Mouse (Mus musculus) kidney, embryonic 14.5 days (tissue): Measurements from ENCODE around the gene Phf7. TPM values are rescaled to one million over a fixed set of nuclear protein-coding genes. Genes with fewer than 3 reads are reported as not detected.

Experiments used
- ATAC-seq: fragments of 200-750 bp; cut with Nextera tagmentation; 2 replicates; pipeline ENCODE4 v1.8.0; 2017; ENCODE audit warnings: moderate number of reproducible peaks, mild to moderate bottlenecking, moderate TSS enrichment, moderate library complexity; ENCODE audit not compliant: low FRiP score, low TSS enrichment
- H3K27ac ChIP-seq: fragments of 300-500 bp; sonication (generic); 2 replicates; pipeline ENCODE4 v1.5.1; 2014; ENCODE audit warnings: low read depth, mild to moderate bottlenecking, low read length, moderate library complexity, mixed read lengths
- H3K27me3 ChIP-seq: fragments of 300-500 bp; sonication (generic); 2 replicates; pipeline ENCODE4 v1.6.1; 2014; ENCODE audit warnings: mild to moderate bottlenecking, low read length; ENCODE audit not compliant: control insufficient read depth, insufficient read depth
- H3K36me3 ChIP-seq: fragments of 300-500 bp; sonication (generic); 2 replicates; pipeline ENCODE4 v1.6.1; 2014; ENCODE audit warnings: low read length, mixed read lengths; ENCODE audit not compliant: control insufficient read depth, insufficient read depth
- H3K4me1 ChIP-seq: fragments of 300-500 bp; sonication (generic); 2 replicates; pipeline ENCODE4 v1.6.1; 2014; ENCODE audit warnings: low read length, mixed read lengths; ENCODE audit not compliant: control insufficient read depth, insufficient read depth
- H3K4me2 ChIP-seq: fragments of 300-500 bp; sonication (generic); replicated peaks from 2 replicates; pipeline ENCODE4 v1.6.1; 2014; ENCODE audit warnings: low read depth, mild to moderate bottlenecking, low read length
- H3K4me3 ChIP-seq: fragments of 300-500 bp; sonication (generic); 2 replicates; pipeline ENCODE4 v1.5.1; 2014; ENCODE audit warnings: mild to moderate bottlenecking, low read length
- H3K9ac ChIP-seq: fragments of 300-500 bp; sonication (generic); 2 replicates; pipeline ENCODE4 v1.6.1; 2014; ENCODE audit warnings: low read depth, mild to moderate bottlenecking, low read length, moderate library complexity
- H3K9me3 ChIP-seq: fragments of 300-500 bp; sonication (generic); 2 replicates; pipeline ENCODE4 v1.6.1; 2016; ENCODE audit warnings: low read length; ENCODE audit not compliant: control insufficient read depth
- WGBS: fragments of 180-500 bp; shearing (Covaris S2); extraction: QIAGEN DNeasy Blood & Tissue Kit; methylation state at CpG from one replicate; pipeline ENCODE4 v1.1.7; 2014; 5-methylcytosine and 5-hydroxymethylcytosine counted together
- polyA plus RNA-seq: library from polyadenylated mRNA; unstranded; fragments of >200 nt; fragmentation: Nextera tagmentation; extraction: Ambion mirVana; gene quantifications from 2 replicates; pipeline ENCODE4 v1.2.1, GENCODE M21; 2014

Phf7 gene
- polyA plus RNA-seq, 1 experiment from 2014 or later: 14.7 TPM

DNA sequence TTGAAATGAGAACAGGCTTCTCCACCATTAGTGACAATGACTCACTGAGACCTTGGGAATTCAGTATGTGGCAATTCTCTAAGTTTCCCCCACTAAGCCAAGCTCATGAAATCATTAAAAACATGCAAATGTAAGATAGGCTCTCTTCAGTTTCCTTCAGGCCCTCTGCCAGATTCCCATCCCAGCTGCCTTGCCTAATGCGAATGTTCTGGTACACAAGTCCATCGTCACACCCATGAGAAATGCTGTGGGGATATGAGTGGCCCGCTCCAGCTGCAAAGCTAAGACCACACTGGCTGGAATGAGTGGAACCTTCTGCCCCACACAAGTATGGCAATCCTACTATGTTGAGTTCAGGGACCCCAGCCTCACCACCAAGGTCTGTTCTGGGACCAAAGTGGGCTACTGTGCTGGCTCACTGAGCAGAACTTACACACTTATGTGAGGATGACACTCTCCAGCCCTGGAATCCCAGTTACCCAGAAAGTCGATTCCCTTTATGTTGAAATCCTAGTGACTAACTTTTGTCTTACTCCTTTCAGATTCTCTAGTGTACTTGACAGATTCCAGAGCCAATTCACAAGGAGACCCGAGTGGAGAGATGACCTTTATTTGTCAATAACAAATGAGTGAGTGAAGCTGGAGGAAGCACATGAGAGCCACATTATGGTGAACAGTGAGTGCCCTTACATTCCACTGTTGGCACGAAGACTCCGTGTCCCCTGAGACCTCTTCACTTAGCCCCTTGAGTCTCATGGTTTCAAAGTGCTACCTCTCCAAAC lies 13.8 kb downstream of the Phf7 start:
- ATAC-seq: no peak
- Histone ChIP-seq H3K9me3 (no peaks in the 10 kb centered on the region), H3K36me3 (no peaks in the 10 kb centered on the region), H3K4me2 (no peak overlapping the region), H3K9ac (no peak overlapping the region), H3K27ac (no peak overlapping the region), H3K4me1 (peaks cover 5% of the 10 kb centered on the region; the same call in 1 of the 2 replicates), H3K4me3 (no peak overlapping the region), H3K27me3 (no peaks in the 10 kb centered on the region)
- 83% methylated on average over 7 of the region's 7 CpGs for WGBS

DNA sequence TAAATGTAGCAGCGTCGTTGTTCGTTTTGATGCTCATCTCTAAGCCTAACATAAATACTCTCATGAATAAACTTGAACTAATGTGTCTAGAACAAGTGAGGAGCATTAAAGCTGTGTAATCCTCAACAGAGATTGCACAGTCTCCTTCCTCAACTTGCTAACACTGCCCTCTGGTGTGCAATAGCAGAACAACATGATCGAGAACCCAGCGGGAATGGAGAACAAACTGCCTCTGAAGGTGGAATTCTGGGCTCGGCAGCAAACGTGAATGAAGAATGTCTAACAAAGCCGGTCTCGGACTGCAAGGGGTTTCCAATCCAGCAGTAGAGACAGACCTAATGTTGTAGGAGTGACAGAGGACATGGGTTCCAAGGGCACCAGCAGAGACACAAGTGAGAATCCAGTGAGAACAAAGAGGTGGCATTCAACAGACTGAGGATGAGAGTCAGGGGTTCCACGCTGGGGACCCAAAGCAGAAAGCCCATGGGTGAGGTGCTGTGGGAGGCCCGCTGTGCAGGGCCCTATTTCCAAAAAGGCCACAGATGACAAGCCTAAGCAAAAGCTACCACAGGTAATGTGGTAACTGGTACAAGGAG lies 17.0 kb downstream of the Phf7 start:
- H3K4me1 ChIP-seq: peaks cover 21% of the 10 kb centered on the region
- WGBS: 19% methylated on average over 11 of the region's 11 CpGs
- H3K4me2 ChIP-seq: no peak overlapping the region
- H3K36me3 ChIP-seq: no peaks in the 10 kb centered on the region
- no peaks in the 10 kb centered on the region for H3K27me3 ChIP-seq
- ATAC-seq: peak; percentile 37
- H3K4me3 ChIP-seq: no peak overlapping the region
- no peak overlapping the region for H3K27ac ChIP-seq
- no peak overlapping the region for H3K9ac ChIP-seq
- no peaks in the 10 kb centered on the region for H3K9me3 ChIP-seq

DNA sequence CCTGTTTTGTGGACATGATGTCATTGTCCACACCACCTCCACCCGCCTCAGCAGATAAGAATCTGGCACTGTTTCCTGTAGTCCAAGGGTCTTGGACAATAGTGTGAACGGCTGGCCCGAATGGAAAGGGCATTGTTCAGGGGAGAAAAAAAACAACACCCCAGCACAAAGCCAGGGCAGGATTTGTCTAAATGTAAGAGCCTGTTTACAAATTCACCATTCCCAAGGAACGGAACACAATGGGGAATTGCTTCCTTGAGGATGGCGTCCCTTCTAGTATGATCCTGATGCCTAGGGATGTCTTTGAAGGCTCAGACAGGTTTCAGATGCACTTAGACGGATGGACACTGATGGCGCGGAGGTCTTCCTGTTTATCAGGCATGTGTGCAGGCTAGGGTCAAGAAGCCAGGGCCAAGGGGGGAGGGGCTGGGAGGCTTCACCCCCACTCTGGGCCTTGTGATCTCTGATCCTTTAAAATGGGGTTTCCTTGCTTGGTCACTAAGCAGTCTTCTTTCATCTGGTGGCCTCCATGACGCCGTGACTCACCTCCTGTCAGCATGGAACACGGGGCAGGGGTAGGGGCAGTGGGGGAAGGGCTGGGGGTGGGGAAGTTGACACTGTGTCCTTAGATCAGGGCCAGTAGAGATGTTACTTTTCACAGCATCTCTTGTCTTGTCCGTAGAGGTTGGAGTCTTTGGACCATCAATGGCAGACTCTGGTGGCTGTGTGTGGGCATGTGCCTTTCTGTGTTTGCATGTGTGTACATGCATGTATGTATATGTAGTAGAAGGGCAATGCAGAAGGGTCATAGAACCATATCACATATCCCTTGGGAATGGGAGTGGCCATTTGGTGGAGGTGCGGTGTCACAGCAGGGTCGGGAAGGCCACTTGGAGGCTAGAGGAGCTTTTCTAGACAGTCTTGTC lies 17.8 kb downstream of the Phf7 start:
- ATAC-seq: peak; percentile 33
- 65% methylated on average over 14 of the region's 14 CpGs for WGBS
- Histone ChIP-seq H3K4me3 (no peak overlapping the region), H3K9ac (no peak overlapping the region), H3K27ac (no peak overlapping the region), H3K9me3 (no peaks in the 10 kb centered on the region), H3K4me1 (peaks cover 21% of the 10 kb centered on the region), H3K27me3 (no peaks in the 10 kb centered on the region), H3K4me2 (no peak overlapping the region), H3K36me3 (no peaks in the 10 kb centered on the region)

DNA sequence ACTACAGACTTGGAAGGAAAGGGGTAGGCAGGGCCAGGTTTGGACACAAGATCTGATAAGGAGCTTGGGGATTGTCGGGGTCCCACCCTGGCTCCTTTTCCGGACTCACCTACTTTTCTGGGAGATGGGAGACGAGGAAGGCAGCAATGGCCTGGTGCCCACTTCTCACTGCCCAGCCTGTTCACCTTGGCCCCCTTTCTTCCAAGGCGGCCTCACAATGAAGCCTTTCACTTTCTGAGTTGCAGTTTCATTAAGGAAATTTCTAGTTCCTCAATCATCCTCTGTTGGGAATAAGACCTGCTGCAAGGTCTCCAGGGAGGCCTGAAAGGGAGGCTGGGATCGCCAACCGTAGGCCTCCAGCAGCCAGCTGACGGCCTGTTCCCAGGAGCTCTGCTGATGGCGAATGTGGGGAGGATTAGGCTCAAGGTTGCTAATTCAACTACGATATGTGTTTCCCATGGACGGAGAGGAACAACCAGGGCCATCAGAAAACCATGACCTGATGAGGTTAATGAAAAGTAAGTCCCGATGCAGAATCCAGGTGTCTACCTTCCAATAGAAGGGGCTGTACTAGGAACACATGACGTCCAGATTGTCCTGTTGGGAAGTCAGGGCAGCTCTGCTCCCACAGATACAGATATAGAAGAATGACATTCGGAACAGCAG lies 18.6 kb downstream of the Phf7 start:
- H3K27me3 ChIP-seq: no peaks in the 10 kb centered on the region
- peaks cover 26% of the 10 kb centered on the region for H3K4me1 ChIP-seq
- H3K4me2 ChIP-seq: no peak overlapping the region
- WGBS: 87% methylated on average over 13 of the region's 13 CpGs
- no peak overlapping the region for H3K27ac ChIP-seq
- H3K9ac ChIP-seq: no peak overlapping the region
- ATAC-seq: no peak
- no peaks in the 10 kb centered on the region for H3K9me3 ChIP-seq
- no peaks in the 10 kb centered on the region for H3K36me3 ChIP-seq
- H3K4me3 ChIP-seq: no peak overlapping the region

DNA sequence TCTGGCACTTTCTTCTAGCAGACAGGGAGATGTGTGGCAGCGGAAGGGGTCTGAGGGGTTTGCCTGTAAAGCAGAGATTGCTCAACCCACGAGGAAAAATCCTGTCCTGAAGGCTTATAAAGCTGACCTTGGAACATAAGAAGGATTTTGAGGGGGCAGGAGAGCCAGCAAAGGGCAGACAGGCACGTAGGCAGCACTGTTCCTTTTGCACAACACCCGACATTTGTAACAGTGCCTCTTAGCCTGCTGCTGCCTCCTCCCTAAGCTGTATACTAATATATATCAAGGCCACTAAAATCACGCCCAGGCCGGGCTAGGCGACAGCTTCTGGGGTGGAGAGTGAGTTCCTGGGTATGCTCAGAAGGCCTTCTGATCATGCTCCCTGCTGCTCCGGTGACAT lies 20.7 kb downstream of the Phf7 start:
- no peaks in the 10 kb centered on the region for H3K36me3 ChIP-seq
- H3K27ac ChIP-seq: no peak overlapping the region
- no peak overlapping the region for H3K4me3 ChIP-seq
- no peaks in the 10 kb centered on the region for H3K27me3 ChIP-seq
- WGBS: 57% methylated on average over 8 of the region's 8 CpGs
- H3K9me3 ChIP-seq: no peaks in the 10 kb centered on the region
- no peak overlapping the region for H3K4me2 ChIP-seq
- H3K9ac ChIP-seq: no peak overlapping the region
- no peak for ATAC-seq
- H3K4me1 ChIP-seq: peaks cover 34% of the 10 kb centered on the region

DNA sequence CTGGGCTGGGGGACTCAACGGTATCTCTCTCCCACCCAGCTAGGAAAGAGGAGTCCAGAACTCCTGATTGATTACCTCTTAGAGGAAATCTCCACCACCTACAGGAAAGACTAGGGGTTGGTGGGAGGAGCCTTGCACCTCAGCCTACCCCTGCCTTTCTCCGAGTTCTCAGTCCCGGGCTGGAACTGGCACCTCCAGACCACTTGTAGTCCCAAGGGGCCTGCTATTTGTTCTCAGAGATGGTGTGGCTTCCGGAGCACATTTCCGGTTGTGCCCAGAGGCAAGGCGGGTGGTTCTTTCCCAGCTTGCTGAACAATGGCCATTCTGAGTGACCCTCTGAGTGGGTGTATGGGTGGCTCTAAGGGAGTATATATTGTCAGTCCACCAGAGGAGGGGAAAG lies 22.9 kb downstream of the Phf7 start:
- Histone ChIP-seq H3K9ac (no peak overlapping the region), H3K27me3 (no peaks in the 10 kb centered on the region), H3K36me3 (no peaks in the 10 kb centered on the region), H3K4me3 (no peak overlapping the region), H3K9me3 (no peaks in the 10 kb centered on the region), H3K27ac (no peak overlapping the region; the same call in 1 of the 2 replicates), H3K4me1 (peaks cover 29% of the 10 kb centered on the region), H3K4me2 (no peak overlapping the region)
- 57% methylated on average over 6 of the region's 6 CpGs for WGBS
- no peak for ATAC-seq

DNA sequence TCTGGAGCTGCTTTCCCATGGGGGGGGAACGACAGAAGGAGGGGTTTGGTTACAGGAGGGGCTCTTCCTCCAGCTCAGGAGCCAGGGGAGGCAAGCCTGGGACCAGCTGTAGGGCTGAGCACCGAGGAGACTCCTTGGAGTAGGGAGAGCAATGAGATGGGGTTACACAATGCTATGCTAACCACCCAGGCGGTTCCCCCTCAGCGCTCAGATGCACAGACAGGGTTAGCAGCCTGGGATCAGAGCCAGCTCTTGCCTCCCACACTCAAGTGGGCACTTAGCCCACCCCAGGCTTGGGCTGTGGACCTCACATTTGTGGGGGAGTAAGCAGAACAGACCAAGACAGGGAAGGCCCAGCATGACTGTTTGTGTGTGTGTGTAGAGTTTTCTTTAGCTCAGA lies 24.1 kb downstream of the Phf7 start:
- no peak overlapping the region for H3K9ac ChIP-seq
- WGBS: 23% methylated on average over 4 of the region's 4 CpGs
- H3K9me3 ChIP-seq: no peaks in the 10 kb centered on the region
- peaks cover 29% of the 10 kb centered on the region for H3K4me1 ChIP-seq
- peak overlapping the region; percentile 84; the same call in 1 of the 2 replicates for H3K27ac ChIP-seq
- H3K4me3 ChIP-seq: no peak overlapping the region
- no peaks in the 10 kb centered on the region for H3K36me3 ChIP-seq
- H3K4me2 ChIP-seq: no peak overlapping the region
- H3K27me3 ChIP-seq: no peaks in the 10 kb centered on the region
- ATAC-seq: peak; percentile 91

DNA sequence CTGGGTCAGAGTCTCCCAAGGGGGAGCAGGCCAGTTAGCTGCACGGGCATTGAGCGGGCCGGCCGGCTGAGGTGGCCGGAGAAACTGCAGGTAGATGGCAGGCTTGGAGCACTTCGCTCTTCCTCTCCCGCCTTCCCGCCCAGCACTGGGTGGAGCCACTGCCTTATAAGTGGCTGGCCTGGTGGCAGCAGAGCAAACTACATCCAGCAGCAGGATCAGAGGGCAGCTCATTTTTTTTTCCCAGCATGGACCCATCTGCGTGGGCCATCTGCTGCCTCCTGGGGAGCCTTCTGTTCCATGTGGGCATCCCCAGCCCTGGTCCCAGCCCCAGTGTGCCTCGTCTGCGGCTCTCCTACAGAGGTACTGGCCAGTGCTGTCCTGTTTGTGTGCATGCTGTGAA lies 33.5 kb downstream of the Phf7 start, which contains the start of gene Sema3g:
Sema3g (plus strand) TSS at position 195 of the 400 bp plus-strand sequence.
- H3K4me3 ChIP-seq: no peak within 1 kb of the TSS
- 9% methylated on average over 11 of the region's 11 CpGs for WGBS
- H3K9ac ChIP-seq: peak within 1 kb of the TSS; percentile 45; the same call in 1 of the 2 replicates
- peak; percentile 82 for ATAC-seq
- H3K4me1 ChIP-seq: peaks cover 3% of the 10 kb centered on the region; the same call in 1 of the 2 replicates
- no peaks in the 10 kb centered on the region for H3K9me3 ChIP-seq
- no peak within 1 kb of the TSS for H3K27ac ChIP-seq
- no peaks in the 10 kb centered on the region for H3K27me3 ChIP-seq
- no peaks in the 10 kb centered on the region for H3K36me3 ChIP-seq
- peak within 1 kb of the TSS; percentile 22; the same call in 1 of the 2 replicates for H3K4me2 ChIP-seq
